Mouse (Mus musculus): Measurements from ENCODE around the gene Styx.

DNA sequence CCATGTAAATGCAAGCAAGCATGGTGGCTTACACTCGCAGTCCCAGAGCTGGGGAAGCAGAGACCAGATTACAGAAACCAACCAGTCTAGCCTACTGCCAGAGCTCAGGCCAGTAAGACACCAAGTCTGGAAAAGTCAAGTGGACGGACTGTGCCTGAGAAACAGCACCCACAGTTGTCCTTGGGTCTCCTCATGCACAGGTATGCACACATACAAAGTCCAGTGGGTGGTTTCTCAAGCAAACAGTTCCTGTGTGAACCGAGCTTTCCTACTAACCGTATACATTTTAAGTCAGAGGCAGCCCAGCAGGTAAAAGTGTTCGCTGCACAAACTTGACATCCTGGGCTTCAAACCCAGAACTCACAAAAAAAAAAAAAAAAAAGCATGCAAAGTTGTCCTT is 45.0 kb upstream of the Styx start:
- TF ChIP-seq CTCF (IDR thresholded peaks at IDR 0.05; ENCODE audit: low read depth) (no peak), EP300 (optimal IDR thresholded peaks at IDR 0.05) (no peak)
